In the genomic region with DNA sequence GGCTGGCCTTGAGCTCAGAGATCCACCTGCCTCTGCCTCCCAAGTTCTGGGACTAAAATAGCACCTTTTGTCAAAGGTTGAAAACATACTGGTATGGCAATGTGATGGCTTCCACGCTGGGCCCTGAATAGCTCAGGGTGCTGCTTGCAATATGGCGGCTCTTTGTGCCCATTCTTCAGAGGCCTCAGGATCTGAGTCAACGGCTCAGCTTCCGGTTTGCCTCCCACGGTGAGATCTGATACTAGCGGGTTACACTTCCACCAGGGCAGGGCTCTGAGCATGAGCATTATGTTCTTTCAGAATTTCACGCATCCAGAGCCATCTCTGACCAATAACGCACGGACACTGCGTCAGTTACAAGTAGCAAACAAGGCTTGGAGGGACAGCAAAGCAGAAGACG, we compare ENCODE assay signal across 27 mouse cellular contexts.
"Had no signal": no experiment of that assay in that cellular context is flagged by ENCODE, and none has a peak within 500 bp of the region (broad histone marks: within the 10 kb centered on the region; RNA-seq: fewer than 3 reads in every experiment).

No protein-coding gene starts in this region.

- H3K4me1 ChIP-seq: heart, embryonic 12.5 days; hindbrain, embryonic 10.5 days; hindbrain, embryonic 12.5 days had no signal

- H3K9ac ChIP-seq: heart, embryonic 12.5 days; hindbrain, embryonic 12.5 days; hindbrain, embryonic 14.5 days; kidney, embryonic 15.5 days; limb, embryonic 12.5 days; liver, embryonic 13.5 days had no signal

- DNase-seq: gastrocnemius, adult 2 months; gastrocnemius, postnatal 10 days; gastrocnemius, postnatal 25 days; heart, adult 18-20 months; heart, postnatal 10 days; heart, postnatal 4 days; kidney, adult 11 months; kidney, adult 2 months; kidney, adult 9 months; kidney, postnatal 14 days; kidney, postnatal 36 days; layer of hippocampus, adult 9-11 months; layer of hippocampus, postnatal 36 days; liver; liver, embryonic 13.5 days had no signal

- H3K27ac ChIP-seq: gastrocnemius, adult 2 months; heart, embryonic 10.5 days; hindbrain, embryonic 10.5 days; hindbrain, embryonic 12.5 days; hindbrain, embryonic 14.5 days; kidney, embryonic 15.5 days; kidney, postnatal 0 days; limb, embryonic 10.5 days; limb, embryonic 12.5 days; liver, embryonic 13.5 days had no signal

- H3K4me2 ChIP-seq: heart, embryonic 12.5 days; hindbrain, embryonic 12.5 days; hindbrain, embryonic 14.5 days; kidney, embryonic 15.5 days; limb, embryonic 12.5 days; liver, embryonic 11.5 days; liver, embryonic 13.5 days had no signal

- ATAC-seq: hindbrain, embryonic 16.5 days; intestine, embryonic 16.5 days had no signal

- H3K36me3 ChIP-seq: heart, embryonic 10.5 days; heart, embryonic 12.5 days; hindbrain, embryonic 10.5 days; hindbrain, embryonic 12.5 days; kidney, embryonic 15.5 days; limb, embryonic 10.5 days; limb, embryonic 12.5 days; liver, embryonic 13.5 days had no signal

- H3K27me3 ChIP-seq: heart, embryonic 12.5 days; hindbrain, embryonic 12.5 days; kidney, embryonic 15.5 days; limb, embryonic 12.5 days; liver, embryonic 13.5 days had no signal

- H3K9me3 ChIP-seq: heart, embryonic 10.5 days; heart, embryonic 12.5 days; hindbrain, embryonic 10.5 days; hindbrain, embryonic 12.5 days; kidney, embryonic 15.5 days; limb, embryonic 10.5 days; limb, embryonic 12.5 days; liver, embryonic 13.5 days had no signal

- H3K4me3 ChIP-seq: gastrocnemius, adult 2 months; heart, embryonic 10.5 days; heart, embryonic 12.5 days; hindbrain, embryonic 10.5 days; hindbrain, embryonic 12.5 days; kidney, embryonic 15.5 days; limb, embryonic 10.5 days; limb, embryonic 12.5 days; liver, embryonic 13.5 days had no signal
